Mouse (Mus musculus): ENCODE results near the gene Sfrp4.

Sfrp4 gene

GRCm38 (mm10) chr13:19630768-19631709, 8.1 kb downstream of the Sfrp4 start:
- no peak for DNase-seq (ENCODE audit: low spot score in 2 of 2)

- no peak for DNase-seq (ENCODE audit: low spot score in 2 of 2)
Measured at GRCm38 (mm10) chr13:19636131-19636530, 13.2 kb downstream of the Sfrp4 start.

GRCm38 (mm10) chr13:19640203-19640851, 17.4 kb downstream of the Sfrp4 start:
- DNase-seq (ENCODE audit: low spot score in 2 of 2), result no peak

- no peak for DNase-seq (ENCODE audit: low spot score in 2 of 2)
Measured at GRCm38 (mm10) chr13:19643519-19643918, 20.6 kb downstream of the Sfrp4 start.

DNA sequence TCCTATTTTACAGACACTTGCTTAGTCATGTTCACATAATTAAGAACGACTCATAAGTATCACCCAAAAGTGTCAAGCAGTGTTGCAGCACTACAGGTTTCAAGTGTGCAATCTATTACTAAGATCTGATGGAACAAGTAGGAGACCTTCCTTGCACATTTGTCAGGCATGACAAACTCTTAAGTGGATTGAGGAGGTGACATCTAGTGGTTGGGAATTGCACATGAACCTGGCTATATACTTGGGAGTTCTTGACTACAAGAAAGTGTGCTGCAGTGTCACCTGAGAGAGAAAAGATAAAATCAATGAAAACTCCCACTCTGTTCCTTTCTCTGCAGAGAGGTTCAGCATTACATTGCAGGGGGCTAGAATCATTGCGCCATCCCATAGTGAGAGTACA, 21.3 kb downstream of the Sfrp4 start:
- no peak for DNase-seq (ENCODE audit: low spot score in 2 of 2)

DNA sequence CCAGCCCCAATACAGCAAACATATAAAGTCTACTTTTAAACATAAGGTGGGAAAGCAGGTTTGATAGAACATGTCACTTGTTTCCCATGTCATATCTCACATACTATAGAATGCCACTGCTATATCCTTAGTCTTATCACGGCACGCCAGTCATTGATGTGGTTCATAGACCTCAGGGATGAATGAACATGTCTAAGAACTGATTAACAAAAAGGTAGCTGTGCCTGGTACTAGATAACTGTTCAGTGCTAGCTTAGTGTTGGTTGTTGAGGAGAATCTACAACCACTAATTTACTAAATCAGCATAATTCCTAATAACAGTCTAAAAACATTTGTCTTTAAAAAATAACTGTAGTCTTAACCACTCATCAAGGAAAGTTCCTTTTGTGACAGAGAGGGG, 26.9 kb downstream of the Sfrp4 start:
- DNase-seq (ENCODE audit: low spot score in 2 of 2), result no peak

- no peak for DNase-seq (ENCODE audit: low spot score in 2 of 2)
Measured at GRCm38 (mm10) chr13:19652405-19652804, 29.5 kb downstream of the Sfrp4 start.

GRCm38 (mm10) chr13:19668355-19669140, 45.6 kb downstream of the Sfrp4 start:
- no peak for DNase-seq (ENCODE audit: low spot score in 2 of 2)

DNA sequence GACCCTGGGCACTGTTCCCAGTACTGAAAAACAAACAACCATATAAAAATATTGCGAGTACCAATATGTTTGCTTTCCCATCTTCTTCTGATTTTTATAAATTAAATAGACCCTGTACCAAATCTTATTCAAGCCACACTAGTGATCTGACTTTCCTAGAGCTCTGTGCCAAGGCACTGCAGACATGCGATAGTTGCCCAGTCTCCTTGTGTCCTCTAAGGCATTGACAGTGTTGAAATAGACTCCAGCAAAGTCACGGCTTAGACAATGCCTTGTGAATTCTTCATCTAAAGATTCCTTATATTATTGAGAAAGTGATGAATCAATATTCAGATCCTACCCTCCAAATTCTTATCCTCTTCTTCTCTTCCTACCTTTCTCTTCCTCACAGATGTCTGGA, 51.1 kb downstream of the Sfrp4 start:
- DNase-seq (ENCODE audit: low spot score in 2 of 2), result no peak

DNA sequence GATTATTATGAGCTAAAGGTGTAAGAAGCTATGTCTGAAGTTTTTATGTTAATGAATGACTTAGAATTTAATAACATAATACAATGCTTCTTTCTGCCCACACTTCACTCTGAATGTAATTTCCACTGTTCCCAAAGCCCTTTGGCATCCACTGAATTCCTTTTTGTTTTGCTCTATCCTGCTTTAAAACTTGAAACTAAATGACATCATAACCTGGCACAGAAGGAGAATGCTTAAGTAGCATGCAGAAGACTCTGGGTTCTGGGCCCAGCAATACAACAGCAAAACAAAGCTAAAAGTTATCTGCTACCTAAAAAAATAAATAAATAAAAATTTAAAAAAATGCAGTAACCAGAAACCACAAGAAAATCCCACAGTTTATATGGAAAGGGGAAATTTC, 51.7 kb downstream of the Sfrp4 start:
- DNase-seq (ENCODE audit: low spot score in 2 of 2), result no peak

Data from frontal cortex, postnatal 10 days (tissue).